Mouse (Mus musculus) heart, embryonic 13.5 days (tissue): ENCODE data around the gene Gse1. TPM values are rescaled to one million over a fixed set of nuclear protein-coding genes. Genes with fewer than 3 reads are reported as not detected.
"Not testable (repeated sequence)": the region's sequence is repeated elsewhere in the genome, so short reads cannot be mapped to it uniquely, and the experiment has no call there.

Experiments
- ATAC-seq: fragments of 200-750 bp; cut with Nextera tagmentation; 2 replicates; pipeline ENCODE4 v1.8.0; 2017; ENCODE audit warnings: moderate TSS enrichment; ENCODE audit not compliant: insufficient number of reproducible peaks, low FRiP score, low TSS enrichment; ENCODE audit errors: extremely low read depth
- H3K27ac ChIP-seq: fragments of 300-500 bp; sonication (generic); replicated peaks from 2 replicates; pipeline ENCODE4 v1.5.1; 2015; ENCODE audit warnings: moderate library complexity, mild to moderate bottlenecking, inconsistent platforms
- H3K27me3 ChIP-seq: fragments of 300-500 bp; sonication (generic); replicated peaks from 2 replicates; pipeline ENCODE4 v1.6.1; 2015; ENCODE audit warnings: mild to moderate bottlenecking, inconsistent platforms
- H3K36me3 ChIP-seq: fragments of 300-500 bp; sonication (generic); 2 replicates; pipeline ENCODE4 v1.6.1; 2015; ENCODE audit warnings: mild to moderate bottlenecking, inconsistent platforms
- H3K4me1 ChIP-seq: fragments of 300-500 bp; sonication (generic); 2 replicates; pipeline ENCODE4 v1.6.1; 2015; ENCODE audit warnings: inconsistent platforms
- H3K4me2 ChIP-seq: fragments of 300-500 bp; sonication (generic); 2 replicates; pipeline ENCODE4 v1.6.1; 2015; ENCODE audit warnings: inconsistent platforms, mild to moderate bottlenecking, moderate library complexity
- H3K4me3 ChIP-seq: fragments of 300-500 bp; sonication (generic); 2 replicates; pipeline ENCODE4 v1.5.1; 2015; ENCODE audit warnings: moderate library complexity, mild to moderate bottlenecking, inconsistent platforms
- H3K9ac ChIP-seq: fragments of 300-500 bp; sonication (generic); 2 replicates; pipeline ENCODE4 v1.6.1; 2015; ENCODE audit warnings: inconsistent platforms, mild to moderate bottlenecking, moderate library complexity
- H3K9me3 ChIP-seq: fragments of 300-500 bp; sonication (generic); 2 replicates; pipeline ENCODE4 v1.6.1; 2016; ENCODE audit warnings: inconsistent platforms
- WGBS: fragments of 180-500 bp; shearing (Covaris S2); methylation state at CpG from one replicate; pipeline ENCODE4 v1.1.7; 2015; ENCODE audit warnings: mixed read lengths; 5-methylcytosine and 5-hydroxymethylcytosine counted together
- polyA plus RNA-seq: library from polyadenylated mRNA; unstranded; fragments of >200 nt; fragmentation: Nextera tagmentation; extraction: Ambion mirVana; gene quantifications from 2 replicates; pipeline ENCODE4 v1.2.1, GENCODE M21; 2015

Gse1 gene
- polyA plus RNA-seq, 1 experiment from 2014 or later: 8.5 TPM

- Histone ChIP-seq H3K27me3 (no peaks in the 10 kb centered on the region), H3K4me3 (no peak overlapping the region), H3K36me3 (no peaks in the 10 kb centered on the region), H3K4me2 (no peak overlapping the region), H3K4me1 (peaks cover 52% of the 10 kb centered on the region), H3K9me3 (no peaks in the 10 kb centered on the region), H3K27ac (no peak overlapping the region), H3K9ac (0 out of 2 replicates have a peak overlapping the region, but pooled peaks have one; percentile 1)
- WGBS: 80% methylated on average over 11 of the region's 11 CpGs
- ATAC-seq: no peak; the same call in 1 of the 2 replicates
Observed at GRCm38 (mm10) chr8:120329030-120329748, 100.9 kb downstream of the Gse1 start.

DNA sequence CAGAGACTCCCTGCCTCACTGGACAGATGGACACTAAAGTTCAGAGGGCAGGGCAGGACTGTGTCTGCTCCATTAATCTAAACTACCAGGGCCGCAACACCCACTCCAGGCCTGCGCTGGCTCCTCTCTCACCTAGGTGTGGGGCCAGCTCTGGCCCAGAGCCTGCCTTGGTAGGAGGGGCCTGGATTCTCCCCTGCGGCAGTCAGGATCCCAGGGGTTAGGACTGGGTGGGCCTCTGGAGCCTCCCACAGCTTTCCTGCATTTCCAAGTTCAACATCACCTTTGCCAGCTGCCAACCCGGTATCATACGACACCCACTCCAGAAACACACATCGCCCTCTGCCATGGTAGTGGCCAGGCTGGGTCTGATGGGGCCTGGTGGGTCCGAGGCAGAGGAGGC lies 102.8 kb downstream of the Gse1 start:
- Histone ChIP-seq H3K4me1 (peaks cover 55% of the 10 kb centered on the region), H3K36me3 (no peaks in the 10 kb centered on the region), H3K9ac (peak overlapping the region; percentile 25; the same call in 1 of the 2 replicates), H3K27me3 (no peaks in the 10 kb centered on the region), H3K4me3 (no peak overlapping the region), H3K4me2 (no peak overlapping the region), H3K9me3 (no peaks in the 10 kb centered on the region), H3K27ac (peak overlapping the region; percentile 39; the same call in 1 of the 2 replicates)
- ATAC-seq: no peak
- WGBS: 52% methylated on average over 7 of the region's 7 CpGs

DNA sequence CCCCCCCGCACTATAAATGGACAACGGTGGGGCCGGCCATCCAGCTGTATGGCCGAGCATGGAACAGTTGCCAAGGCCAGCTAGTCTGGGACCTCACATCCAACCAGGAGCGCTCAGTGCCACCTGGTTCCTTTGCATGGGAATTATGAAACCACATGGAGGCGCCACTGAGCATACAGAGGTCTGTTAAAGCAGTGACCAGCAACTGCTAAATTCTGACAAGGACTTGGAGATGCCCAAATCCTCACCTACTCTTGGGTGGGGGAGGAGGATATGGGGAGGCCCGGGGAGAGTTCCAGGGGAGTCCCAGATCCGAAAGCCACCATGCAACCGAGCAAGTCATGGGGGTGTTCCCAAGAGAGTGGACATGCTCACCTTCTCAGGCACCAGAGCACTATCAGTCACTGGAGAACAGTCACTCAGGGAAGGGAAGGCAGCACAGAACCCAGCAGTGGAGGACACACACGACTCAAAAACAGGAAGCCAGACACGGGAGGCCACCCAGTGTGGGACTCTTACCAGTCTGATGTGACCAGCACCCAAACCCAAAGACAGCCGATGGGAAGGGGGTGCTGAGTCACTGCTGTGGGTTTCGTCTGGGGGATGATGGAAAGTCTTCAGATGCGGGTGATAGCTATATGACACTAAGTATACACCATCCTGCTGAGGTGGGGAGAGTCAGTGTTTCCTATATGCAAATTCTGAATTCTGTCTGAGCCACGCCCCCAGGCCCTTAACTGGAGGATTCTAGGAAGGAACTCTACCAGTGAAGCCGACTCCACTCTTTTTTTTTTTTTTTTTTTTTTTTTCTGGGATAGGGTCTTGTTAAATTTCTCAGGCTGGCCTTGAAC lies 104.3 kb downstream of the Gse1 start:
- ATAC-seq: no peak
- Histone ChIP-seq H3K4me3 (no peak overlapping the region), H3K4me2 (no peak overlapping the region), H3K9me3 (no peaks in the 10 kb centered on the region), H3K27me3 (no peaks in the 10 kb centered on the region), H3K36me3 (no peaks in the 10 kb centered on the region), H3K27ac (no peak overlapping the region), H3K9ac (no peak overlapping the region), H3K4me1 (peaks cover 60% of the 10 kb centered on the region)
- 66% methylated on average over 16 of the region's 16 CpGs for WGBS

DNA sequence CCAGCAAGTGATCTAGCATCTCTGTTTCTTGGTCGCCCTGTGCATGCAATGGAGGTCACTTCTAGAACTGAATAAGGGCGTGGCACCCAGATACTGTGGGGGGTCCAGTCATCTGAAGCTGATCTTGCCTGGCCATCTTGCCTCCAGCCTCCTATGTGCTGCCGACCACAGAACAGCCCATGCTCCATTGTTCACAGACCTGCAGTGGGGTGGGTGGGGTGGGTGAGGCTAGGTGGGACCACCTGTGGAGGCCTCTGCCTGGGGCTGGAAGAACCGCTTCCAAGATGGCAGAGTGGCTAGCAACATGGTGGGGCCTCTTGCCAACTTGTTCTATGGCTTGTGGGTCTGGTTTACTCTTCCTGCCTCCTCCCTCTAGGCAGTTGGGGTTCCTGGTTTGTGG lies 105.4 kb downstream of the Gse1 start:
- Histone ChIP-seq H3K9me3 (no peaks in the 10 kb centered on the region), H3K4me1 (peaks cover 52% of the 10 kb centered on the region), H3K9ac (no peak overlapping the region), H3K36me3 (no peaks in the 10 kb centered on the region), H3K4me2 (no peak overlapping the region), H3K27me3 (no peaks in the 10 kb centered on the region), H3K27ac (no peak overlapping the region), H3K4me3 (no peak overlapping the region)
- WGBS: 88% methylated on average over 4 of the region's 4 CpGs
- no peak for ATAC-seq

GRCm38 (mm10) chr8:120334261-120334660 lies 106.0 kb downstream of the Gse1 start:
- not testable (repeated sequence) for H3K4me2 ChIP-seq, H3K4me3 ChIP-seq, H3K9me3 ChIP-seq, ATAC-seq, H3K27me3 ChIP-seq, H3K36me3 ChIP-seq
- WGBS: 79% methylated on average over 3 of the region's 3 CpGs
- Histone ChIP-seq H3K9ac (peak overlapping the region; percentile 62; the same call in 1 of the 2 replicates), H3K4me1 (peaks cover 50% of the 10 kb centered on the region), H3K27ac (peak overlapping the region; percentile 74)

GRCm38 (mm10) chr8:120334878-120335261 lies 106.6 kb downstream of the Gse1 start:
- Histone ChIP-seq H3K27me3 (no peaks in the 10 kb centered on the region), H3K9ac (peak overlapping the region; percentile 62; the same call in 1 of the 2 replicates), H3K4me3 (no peak overlapping the region), H3K27ac (peak overlapping the region; percentile 74), H3K36me3 (no peaks in the 10 kb centered on the region), H3K4me2 (peak overlapping the region; percentile 54; the same call in 1 of the 2 replicates), H3K4me1 (peaks cover 54% of the 10 kb centered on the region), H3K9me3 (no peaks in the 10 kb centered on the region)
- ATAC-seq: no peak
- WGBS: 26% methylated on average over 5 of the region's 5 CpGs

DNA sequence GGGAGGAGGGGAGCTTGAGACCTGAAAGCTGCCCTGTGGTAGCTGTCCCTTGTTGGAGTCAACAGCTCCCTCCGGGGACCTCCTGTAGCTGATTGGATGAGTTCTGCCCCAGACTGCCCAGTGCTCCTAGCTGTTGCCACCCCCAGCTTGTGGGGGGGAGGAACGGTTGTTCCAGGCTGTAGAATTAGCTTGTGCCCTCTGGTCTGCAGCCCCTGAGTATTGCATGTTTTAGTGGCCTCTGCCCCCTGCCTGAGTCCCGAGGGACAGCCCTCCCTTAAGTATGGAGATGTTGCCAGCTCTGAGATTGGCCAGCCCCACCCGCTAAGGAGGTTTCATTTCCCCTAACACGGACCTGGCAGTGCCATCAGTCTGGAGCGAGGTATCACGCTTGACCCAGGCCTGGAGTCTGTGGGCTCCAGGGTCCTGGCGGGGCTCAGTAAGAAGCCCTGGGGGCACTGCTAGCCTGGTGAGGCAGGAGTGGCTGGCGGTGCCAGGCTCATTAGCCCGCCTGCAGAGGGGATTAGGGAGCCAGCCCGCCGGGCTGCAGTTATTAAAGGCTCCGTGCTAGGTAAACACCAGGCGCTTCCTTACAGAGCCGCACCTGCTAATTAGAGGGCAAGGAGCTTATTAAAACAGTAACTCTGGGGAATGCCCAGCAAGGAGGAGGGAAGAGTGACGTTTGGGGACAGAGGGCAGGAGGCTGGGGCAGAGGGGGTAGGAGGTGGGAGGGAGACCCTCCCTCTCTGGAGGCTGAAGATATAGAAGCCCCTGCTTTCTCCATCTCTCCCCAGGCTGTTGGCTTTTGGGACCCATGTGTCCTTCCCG lies 107.2 kb downstream of the Gse1 start:
- Histone ChIP-seq H3K27ac (peak overlapping the region; percentile 74), H3K27me3 (no peaks in the 10 kb centered on the region), H3K36me3 (no peaks in the 10 kb centered on the region), H3K4me1 (peaks cover 60% of the 10 kb centered on the region), H3K4me2 (peak overlapping the region; percentile 54), H3K9ac (peak overlapping the region; percentile 62), H3K9me3 (no peaks in the 10 kb centered on the region), H3K4me3 (no peak overlapping the region)
- 15% methylated on average over 17 of the region's 17 CpGs for WGBS
- ATAC-seq: no peak

- H3K27me3 ChIP-seq: no peaks in the 10 kb centered on the region
- H3K36me3 ChIP-seq: no peaks in the 10 kb centered on the region
- H3K9me3 ChIP-seq: no peaks in the 10 kb centered on the region
- ATAC-seq: no peak
- H3K27ac ChIP-seq: no peak overlapping the region
- H3K4me2 ChIP-seq: peak overlapping the region; percentile 54
- H3K4me3 ChIP-seq: no peak overlapping the region
- peaks cover 57% of the 10 kb centered on the region for H3K4me1 ChIP-seq
- 7% methylated on average over 9 of the region's 9 CpGs for WGBS
- 0 out of 2 replicates have a peak overlapping the region, but pooled peaks have one; percentile 25 for H3K9ac ChIP-seq
Observed at GRCm38 (mm10) chr8:120336087-120336380, 107.8 kb downstream of the Gse1 start.

- H3K27ac ChIP-seq: no peak overlapping the region
- H3K4me1 ChIP-seq: peaks cover 54% of the 10 kb centered on the region
- no peak overlapping the region for H3K4me2 ChIP-seq
- no peaks in the 10 kb centered on the region for H3K9me3 ChIP-seq
- H3K36me3 ChIP-seq: no peaks in the 10 kb centered on the region
- no peak for ATAC-seq
- no peak overlapping the region for H3K4me3 ChIP-seq
- WGBS: 52% methylated on average over 5 of the region's 5 CpGs
- no peaks in the 10 kb centered on the region for H3K27me3 ChIP-seq
- no peak overlapping the region for H3K9ac ChIP-seq
Observed at GRCm38 (mm10) chr8:120336909-120337555, 108.8 kb downstream of the Gse1 start.

GRCm38 (mm10) chr8:120337627-120338026 lies 109.4 kb downstream of the Gse1 start:
- whole genome bisulfite sequencing: 69% methylated on average over 5 of the region's 5 CpGs
- Histone ChIP-seq H3K4me3 (no peak overlapping the region), H3K9ac (no peak overlapping the region), H3K4me2 (no peak overlapping the region), H3K36me3 (no peaks in the 10 kb centered on the region), H3K27me3 (no peaks in the 10 kb centered on the region), H3K9me3 (no peaks in the 10 kb centered on the region), H3K27ac (no peak overlapping the region), H3K4me1 (peaks cover 54% of the 10 kb centered on the region)
- no peak for ATAC-seq

DNA sequence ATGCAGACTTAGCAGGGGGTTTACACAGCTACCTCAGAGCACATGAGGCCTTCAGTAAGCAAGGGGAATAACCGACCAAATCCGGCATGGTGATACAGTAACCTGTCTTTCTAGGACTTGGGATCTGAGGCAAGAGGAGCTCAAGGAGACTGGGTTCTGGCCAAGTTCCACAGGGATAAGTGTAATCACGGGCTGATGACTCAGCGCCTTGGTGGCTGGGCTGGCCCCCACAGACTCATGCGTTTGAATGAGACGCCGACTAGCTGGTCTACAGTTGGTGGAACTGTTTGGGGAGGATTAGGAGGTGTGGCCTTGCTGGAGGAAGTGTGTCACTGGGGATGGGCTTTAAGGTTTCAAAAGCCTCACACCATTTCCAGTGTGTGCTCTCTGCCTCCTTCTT lies 110.4 kb downstream of the Gse1 start:
- H3K9me3 ChIP-seq: no peaks in the 10 kb centered on the region
- no peak overlapping the region for H3K4me2 ChIP-seq
- H3K9ac ChIP-seq: no peak overlapping the region
- WGBS: 84% methylated on average over 7 of the region's 7 CpGs
- H3K4me3 ChIP-seq: no peak overlapping the region
- H3K27ac ChIP-seq: no peak overlapping the region
- H3K4me1 ChIP-seq: peaks cover 62% of the 10 kb centered on the region
- no peaks in the 10 kb centered on the region for H3K36me3 ChIP-seq
- no peak for ATAC-seq
- H3K27me3 ChIP-seq: no peaks in the 10 kb centered on the region
